Mouse (Mus musculus) MEL (cell line): ENCODE results near the gene Spred1.

ENCODE experiments used
- CHD1 ChIP-seq: IDR thresholded peaks from 2 replicates; pipeline ENCODE4 v1.6.1; 2012; ENCODE audit warnings: low read depth, mild to moderate bottlenecking, inconsistent platforms, low read length, improper control_type of control experiment
- CHD2 ChIP-seq: IDR thresholded peaks from 2 replicates; pipeline ENCODE4 v1.6.1; 2011; ENCODE audit warnings: low read length, improper control_type of control experiment
- ELF1 ChIP-seq: IDR thresholded peaks from 2 replicates; pipeline ENCODE4 v1.6.1; 2014; ENCODE audit warnings: low read depth, mild to moderate bottlenecking, inconsistent platforms, low read length, improper control_type of control experiment, moderate library complexity
- EP300 ChIP-seq, 2 experiments: IDR thresholded peaks; 2 replicates each; pipeline ENCODE4 v1.6.1; 2011; ENCODE audit warnings: improper control_type of control experiment in 2 of 2, low read length in 2 of 2, low read depth in 1 of 2, mild to moderate bottlenecking in 1 of 2
- POLR2A ChIP-seq, 2 experiments: IDR thresholded peaks; 2 replicates each; pipeline ENCODE4 v1.6.1; 2011 to 2012; ENCODE audit warnings: low read length in 2 of 2, mild to moderate bottlenecking in 2 of 2, control low read depth in 1 of 2, improper control_type of control experiment in 1 of 2, low read depth in 1 of 2, moderate library complexity in 1 of 2; ENCODE audit not compliant: control insufficient read depth in 1 of 2, insufficient read depth in 1 of 2, poor library complexity in 1 of 2
- POLR2AphosphoS5 ChIP-seq: IDR thresholded peaks from 2 replicates; pipeline ENCODE4 v1.6.1; 2012; ENCODE audit warnings: low read depth, borderline replicate concordance, mild to moderate bottlenecking, inconsistent platforms, low read length, moderate library complexity, mixed read lengths
- TCF12 ChIP-seq: IDR thresholded peaks from 2 replicates; pipeline ENCODE4 v1.6.1; 2014; ENCODE audit warnings: low read depth, mild to moderate bottlenecking, inconsistent platforms, low read length, improper control_type of control experiment, moderate library complexity
- ZMIZ1 ChIP-seq: IDR thresholded peaks from 2 replicates; pipeline ENCODE4 v1.6.1; 2012; ENCODE audit warnings: low read depth, mild to moderate bottlenecking, inconsistent platforms, low read length, improper control_type of control experiment, moderate library complexity

DNA sequence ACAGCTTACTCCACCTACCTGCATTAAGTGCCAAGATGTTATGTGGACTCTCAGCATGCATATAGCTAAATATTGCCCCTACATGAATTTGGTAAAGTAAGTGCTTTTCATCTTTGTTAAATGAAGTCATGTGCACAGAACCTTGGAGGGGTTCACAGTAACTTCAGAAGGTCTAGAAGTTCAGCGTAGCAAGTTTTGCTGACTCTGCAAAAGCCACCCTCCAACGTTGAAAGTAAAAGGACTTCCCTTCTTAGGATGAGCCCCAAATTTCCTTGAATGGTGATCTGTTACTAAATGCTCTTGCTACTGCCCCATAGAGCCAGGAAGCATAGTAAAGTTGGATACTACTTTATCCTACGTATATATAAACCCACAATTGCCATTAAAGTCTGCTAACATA lies 25.4 kb downstream of the Spred1 start:
- TF ChIP-seq ELF1 (no peak), TCF12 (no peak), CHD1 (no peak), POLR2AphosphoS5 (no peak), ZMIZ1 (no peak), POLR2A (IDR thresholded peaks at IDR 0.05; ENCODE audit: control insufficient read depth in 1 of 2, insufficient read depth in 1 of 2, low read depth in 1 of 2, low read length in 2 of 2, poor library complexity in 1 of 2) (no peak), EP300 (IDR thresholded peaks at IDR 0.05; ENCODE audit: low read depth in 1 of 2, low read length in 2 of 2) (no peak), CHD2 (no peak)
